Mouse (Mus musculus): ENCODE data around the gene Atg9a. TPM values are rescaled to one million over a fixed set of nuclear protein-coding genes. Genes with fewer than 3 reads are reported as not detected.
"Not testable (repeated sequence)": the region's sequence is repeated elsewhere in the genome, so short reads cannot be mapped to it uniquely, and the experiment has no call there.

Gene Atg9a
- total RNA-seq (2021), result 10 to 100 TPM; 61.1 to 68.8 TPM
- long read RNA-seq, experiment 1, full-length matches to known transcripts, result 77 of 122 reads
- long read RNA-seq, experiment 1, partial matches to known transcripts, result 30 of 122 reads
- long read RNA-seq, experiment 1, other reads (novel, unspliced or antisense), result 15 of 122 reads
- long read RNA-seq, experiment 2, full-length matches to known transcripts, result 67 of 102 reads
- long read RNA-seq, experiment 2, partial matches to known transcripts, result 26 of 102 reads
- long read RNA-seq, experiment 2, other reads (novel, unspliced or antisense), result 9 of 102 reads

GRCm38 (mm10) chr1:75191622-75192402 lies at the start of gene Atg9a, which contains the start of gene Ankzf1:
Gene Atg9a, minus strand, starts transcription at chr1:75192196.
Gene Ankzf1, plus strand, starts transcription at chr1:75192151.
- DNase-seq, result peak; percentile 91 to 92
- intact Hi-C loops (cut with DNase I), result loop anchor here (2.0 kb wide), 1 partner anchor 19 kb away; the partner anchor contains the start of genes Glb1l and Stk16

- no peak for DNase-seq
- intact Hi-C loops (cut with DNase I), result no loop called here
Measured at GRCm38 (mm10) chr1:75239591-75239990, 47.6 kb upstream of the Atg9a start.

DNA sequence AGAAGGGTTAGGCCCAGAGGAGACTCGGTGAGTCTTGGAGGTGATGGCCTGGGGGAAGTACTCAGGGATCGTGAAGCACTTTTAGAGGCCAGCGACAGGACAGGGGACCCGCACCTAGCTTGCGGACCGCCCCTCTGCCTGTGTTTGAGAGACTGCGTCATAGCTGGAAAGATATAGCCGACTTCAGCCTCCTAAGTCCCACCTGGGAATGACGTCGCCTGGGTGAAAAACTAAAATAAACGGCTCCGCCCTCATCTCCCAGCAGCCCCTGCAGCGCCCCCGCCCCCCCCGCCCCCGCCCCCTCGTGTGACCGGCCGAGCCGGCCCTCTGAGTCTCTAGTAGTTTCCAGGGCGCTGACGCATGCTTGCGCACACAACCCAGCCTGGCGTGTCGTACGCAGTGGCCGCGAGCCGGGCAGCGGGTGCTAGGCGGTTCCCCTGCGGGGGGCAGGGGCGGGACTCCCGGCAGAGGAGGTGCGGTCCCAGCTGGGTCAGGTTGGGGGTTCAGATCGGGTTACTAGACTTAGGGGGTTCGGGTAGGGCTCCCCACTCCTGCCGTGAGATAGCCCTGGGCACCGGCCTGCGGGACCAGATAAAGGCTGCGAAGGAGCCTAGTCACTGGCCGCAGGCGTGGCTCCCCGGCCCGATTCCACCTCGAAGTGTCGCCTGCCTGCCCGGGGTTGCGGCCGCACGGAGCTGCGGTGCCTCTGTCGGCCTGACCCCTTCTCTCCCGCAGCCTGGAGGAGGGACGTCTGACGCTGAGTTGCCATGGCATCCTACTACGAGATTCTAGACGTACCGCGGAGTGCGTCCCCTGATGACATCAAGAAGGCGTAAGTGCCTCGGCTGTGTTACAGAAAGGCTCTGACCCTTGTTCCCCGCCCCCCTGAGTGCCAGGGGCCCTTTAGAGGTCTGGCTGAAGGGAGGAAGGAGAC lies 44.4 kb upstream of the Atg9a start, which contains the start of gene Dnajb2:
Gene Dnajb2, plus strand, starts transcription at position 290 of the 934 bp plus-strand sequence.
- peak; percentile 89 for DNase-seq
- intact Hi-C loops (cut with DNase I), result no loop called here

- DNase-seq, result peak; percentile 63 to 70
- intact Hi-C loops (cut with DNase I), result loop anchor here (2.0 kb wide), 1 partner anchor 18 kb away; no protein-coding TSS in a partner anchor
Measured at GRCm38 (mm10) chr1:75234606-75235005, 42.6 kb upstream of the Atg9a start.

DNA sequence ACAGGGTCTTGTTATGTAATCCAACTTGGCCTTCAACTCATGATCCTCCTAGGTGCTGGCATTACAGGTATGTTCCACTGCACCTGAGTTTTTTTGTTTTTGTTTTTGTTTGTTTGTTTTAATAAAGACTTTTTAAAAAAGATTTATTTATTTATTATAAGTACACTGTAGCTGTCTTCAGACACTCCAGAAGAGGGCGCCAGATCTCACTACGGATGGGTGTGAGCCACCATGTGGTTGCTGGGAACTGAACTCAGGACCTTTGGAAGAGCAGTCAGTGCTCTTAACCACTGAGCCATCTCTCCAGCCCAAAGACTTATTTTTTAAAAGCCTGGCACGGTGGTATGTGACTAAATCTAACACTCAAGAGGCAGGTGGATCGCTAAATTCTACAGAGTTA lies 40.5 kb upstream of the Atg9a start:
- intact Hi-C loops (cut with DNase I); DNase-seq: not testable (repeated sequence)

- no peak for DNase-seq
- intact Hi-C loops (cut with DNase I), result no loop called here
Measured at GRCm38 (mm10) chr1:75231664-75232152, 39.7 kb upstream of the Atg9a start, which contains the start of gene A630095N17Rik. Gene A630095N17Rik, minus strand, starts transcription at chr1:75232102.

- intact Hi-C loops (cut with DNase I), result no loop called here
- no peak for DNase-seq
Measured at GRCm38 (mm10) chr1:75231224-75231623, 39.2 kb upstream of the Atg9a start.

- intact Hi-C loops (cut with DNase I), result no loop called here
- no peak for DNase-seq
Measured at GRCm38 (mm10) chr1:75230335-75230994, 38.5 kb upstream of the Atg9a start.

- no peak for DNase-seq
- intact Hi-C loops (cut with DNase I), result no loop called here
Measured at GRCm38 (mm10) chr1:75229158-75229557, 37.2 kb upstream of the Atg9a start.

DNA sequence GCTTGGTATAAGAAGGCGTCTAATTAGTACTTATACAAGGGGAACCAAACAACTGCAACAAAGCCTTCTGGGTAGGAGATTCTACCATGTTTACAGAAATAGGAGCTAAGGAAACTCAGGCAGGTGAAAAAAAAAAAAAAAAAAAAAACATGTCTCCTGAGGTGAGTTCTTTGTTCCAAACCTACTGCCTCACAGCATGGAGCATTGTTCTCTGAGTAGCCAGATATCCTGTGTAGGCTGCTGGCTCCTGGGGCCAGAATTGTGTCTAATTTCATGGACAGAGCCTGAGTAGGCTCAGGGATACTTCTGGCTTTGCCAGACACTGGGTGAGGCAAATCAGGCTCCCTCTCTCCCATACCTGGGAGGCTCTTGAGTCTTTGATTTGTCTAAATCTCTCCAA lies 35.7 kb upstream of the Atg9a start:
- DNase-seq, result no peak
- intact Hi-C loops (cut with DNase I), result no loop called here

GRCm38 (mm10) chr1:75226138-75226537 lies 34.1 kb upstream of the Atg9a start:
- intact Hi-C loops (cut with DNase I), result no loop called here
- DNase-seq, result no peak

GRCm38 (mm10) chr1:75225473-75225872 lies 33.5 kb upstream of the Atg9a start:
- no peak for DNase-seq
- intact Hi-C loops (cut with DNase I), result no loop called here

GRCm38 (mm10) chr1:75223532-75223931 lies 31.5 kb upstream of the Atg9a start:
- no peak for DNase-seq
- intact Hi-C loops (cut with DNase I), result no loop called here

- DNase-seq, result no peak
- intact Hi-C loops (cut with DNase I), result no loop called here
Measured at GRCm38 (mm10) chr1:75222926-75223325, 30.9 kb upstream of the Atg9a start.

DNA sequence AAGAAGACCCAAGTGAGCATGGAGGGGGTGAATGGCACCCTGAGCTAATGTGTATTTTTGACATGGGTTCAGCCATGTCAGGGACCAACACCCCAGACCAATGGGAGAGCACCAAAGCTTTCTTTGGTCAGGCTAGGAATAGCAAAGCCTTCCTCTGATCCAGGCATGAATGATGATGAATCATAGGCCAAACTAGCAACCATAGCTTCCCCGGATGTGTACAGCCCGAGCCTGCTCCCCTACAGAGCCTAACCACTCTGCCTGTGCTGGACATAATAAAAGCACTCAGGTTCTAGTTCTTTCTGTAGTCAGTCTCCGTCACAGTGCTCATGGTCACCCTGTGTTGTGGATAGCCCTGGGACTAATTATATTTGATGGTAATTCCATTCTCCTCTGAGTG lies 29.5 kb upstream of the Atg9a start:
- intact Hi-C loops (cut with DNase I), result no loop called here
- DNase-seq, result no peak

DNA sequence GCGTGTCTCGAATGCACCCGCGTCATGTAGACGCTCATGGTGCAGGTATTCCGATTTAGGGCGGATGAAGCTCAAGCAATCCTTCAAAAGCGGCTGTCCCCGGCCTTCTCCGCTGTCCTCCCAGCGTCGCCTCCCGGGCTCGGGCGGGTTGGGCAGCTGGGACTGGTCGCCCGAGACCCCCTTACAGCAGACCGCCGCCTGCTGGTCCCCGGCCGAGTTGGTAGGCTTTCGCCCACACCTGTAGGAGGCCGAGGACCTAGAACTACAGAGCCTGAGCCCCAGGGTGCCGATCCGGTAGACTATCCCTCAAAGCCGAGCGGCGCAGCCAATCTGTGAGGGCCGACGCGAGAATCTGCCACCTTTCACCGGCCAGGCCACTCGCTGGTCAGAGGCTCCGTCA lies 27.5 kb upstream of the Atg9a start, which contains the start of gene Tuba4a:
Gene Tuba4a, minus strand, starts transcription at position 335 of the 400 bp plus-strand sequence.
- intact Hi-C loops (cut with DNase I), result no loop called here
- DNase-seq, result peak in 1 of 2 experiments; percentile 32

GRCm38 (mm10) chr1:75219078-75219477 lies 27.1 kb upstream of the Atg9a start:
- DNase-seq, result peak; percentile 84 to 91
- intact Hi-C loops (cut with DNase I), result no loop called here

GRCm38 (mm10) chr1:75218227-75219001 lies 26.4 kb upstream of the Atg9a start:
- peak; percentile 70 to 80 for DNase-seq
- intact Hi-C loops (cut with DNase I), result no loop called here

- intact Hi-C loops (cut with DNase I), result no loop called here
- DNase-seq, result no peak
Measured at GRCm38 (mm10) chr1:75217893-75218226, 25.9 kb upstream of the Atg9a start.
